Mouse (Mus musculus) intestine, embryonic 16.5 days (tissue): ENCODE data around the gene Mcf2l. TPM values are rescaled to one million over a fixed set of nuclear protein-coding genes. Genes with fewer than 3 reads are reported as not detected.

Source experiments
- ATAC-seq: fragments of 200-750 bp; cut with Nextera tagmentation; 2 replicates; pipeline ENCODE4 v1.8.0; 2017; ENCODE audit warnings: moderate TSS enrichment, moderate library complexity
- H3K27ac ChIP-seq: fragments of 300-500 bp; sonication (generic); 2 replicates; pipeline ENCODE4 v1.5.1; 2014; ENCODE audit warnings: mild to moderate bottlenecking, low read length
- H3K27me3 ChIP-seq: fragments of 300-500 bp; sonication (generic); replicated peaks from 2 replicates; pipeline ENCODE4 v1.6.1; 2014; ENCODE audit warnings: low read length, control low read depth, mixed read lengths; ENCODE audit not compliant: control insufficient read depth, insufficient read depth
- H3K36me3 ChIP-seq: fragments of 300-500 bp; sonication (generic); 2 replicates; pipeline ENCODE4 v1.6.1; 2014; ENCODE audit warnings: low read length, control low read depth; ENCODE audit not compliant: control insufficient read depth, insufficient read depth
- H3K4me1 ChIP-seq: fragments of 300-500 bp; sonication (generic); 2 replicates; pipeline ENCODE4 v1.6.1; 2014; ENCODE audit warnings: low read length, control low read depth, mixed read lengths; ENCODE audit not compliant: control insufficient read depth, insufficient read depth
- H3K4me2 ChIP-seq: fragments of 300-500 bp; sonication (generic); 2 replicates; pipeline ENCODE4 v1.6.1; 2014; ENCODE audit warnings: low read depth, low read length, control low read depth
- H3K4me3 ChIP-seq: fragments of 300-500 bp; sonication (generic); 2 replicates; pipeline ENCODE4 v1.5.1; 2014; ENCODE audit warnings: mild to moderate bottlenecking, low read length
- H3K9ac ChIP-seq: fragments of 300-500 bp; sonication (generic); 2 replicates; pipeline ENCODE4 v1.6.1; 2014; ENCODE audit warnings: low read depth, low read length
- H3K9me3 ChIP-seq: fragments of 300-500 bp; sonication (generic); 2 replicates; pipeline ENCODE4 v1.6.1; 2016; ENCODE audit warnings: low read length, control low read depth; ENCODE audit not compliant: control insufficient read depth
- WGBS: fragments of 180-500 bp; shearing (Covaris S2); extraction: QIAGEN DNeasy Blood & Tissue Kit; methylation state at CpG from one replicate; pipeline ENCODE4 v1.1.7; 2014; 5-methylcytosine and 5-hydroxymethylcytosine counted together
- polyA plus RNA-seq: library from polyadenylated mRNA; unstranded; fragments of >200 nt; fragmentation: Nextera tagmentation; extraction: Ambion mirVana; gene quantifications from 2 replicates; pipeline ENCODE4 v1.2.1, GENCODE M21; 2015

Mcf2l gene
- polyA plus RNA-seq, 1 experiment from 2014 or later: 14.1 TPM

DNA sequence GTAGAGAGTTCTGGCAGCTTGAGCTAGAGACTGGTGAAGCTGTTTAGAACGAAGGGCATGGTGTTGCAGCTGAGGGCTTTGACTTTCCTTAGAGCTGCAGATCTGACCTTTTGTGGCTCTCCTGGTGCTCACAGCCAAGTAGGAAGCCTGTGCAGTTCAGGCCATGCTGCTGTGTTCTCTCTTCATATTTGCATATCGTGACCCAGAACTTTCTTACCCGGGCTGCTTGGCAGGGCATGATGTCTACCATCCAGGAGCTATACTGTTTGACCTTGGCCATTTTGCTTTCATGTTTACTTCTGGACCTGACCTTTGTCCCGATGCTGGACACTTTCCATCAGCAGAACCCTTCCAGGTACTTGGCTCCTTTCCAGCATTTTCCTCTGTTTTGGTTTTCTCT lies 44.2 kb downstream of the Mcf2l start:
- no peaks in the 10 kb centered on the region for H3K36me3 ChIP-seq
- H3K4me2 ChIP-seq: no peak overlapping the region
- 0 out of 2 replicates have a peak, but pooled peaks cover 3% of the 10 kb centered on the region for H3K4me1 ChIP-seq
- H3K9me3 ChIP-seq: no peaks in the 10 kb centered on the region
- 71% methylated on average over 4 of the region's 4 CpGs for WGBS
- H3K9ac ChIP-seq: no peak overlapping the region
- no peak overlapping the region for H3K27ac ChIP-seq
- H3K4me3 ChIP-seq: no peak overlapping the region
- no peaks in the 10 kb centered on the region for H3K27me3 ChIP-seq
- ATAC-seq: no peak

DNA sequence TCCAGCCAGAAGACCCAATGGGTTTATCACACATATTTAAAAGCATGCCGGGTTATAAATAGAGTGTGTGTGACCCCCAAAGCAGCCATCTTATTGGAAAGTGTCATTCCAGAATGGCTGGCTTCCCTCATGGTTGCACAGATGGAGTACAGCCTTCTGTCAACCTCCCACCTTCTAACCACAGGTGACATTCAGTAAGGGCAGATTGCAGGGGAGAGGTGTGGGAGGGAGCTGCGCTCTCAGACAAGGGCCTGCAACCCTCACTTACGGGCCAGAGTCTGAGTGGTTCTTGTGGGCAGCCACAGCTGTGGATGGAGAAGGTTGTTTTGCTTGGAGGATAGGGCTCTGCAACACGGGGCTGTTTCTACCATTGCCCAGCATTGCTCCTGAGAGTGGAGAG lies 47.0 kb downstream of the Mcf2l start:
- Histone ChIP-seq H3K9ac (no peak overlapping the region), H3K36me3 (no peaks in the 10 kb centered on the region), H3K27ac (no peak overlapping the region), H3K4me1 (peaks cover 4% of the 10 kb centered on the region; the same call in 1 of the 2 replicates), H3K4me3 (no peak overlapping the region), H3K4me2 (no peak overlapping the region), H3K27me3 (no peaks in the 10 kb centered on the region), H3K9me3 (no peaks in the 10 kb centered on the region)
- no peak for ATAC-seq
- 82% methylated on average over 4 of the region's 4 CpGs for WGBS

DNA sequence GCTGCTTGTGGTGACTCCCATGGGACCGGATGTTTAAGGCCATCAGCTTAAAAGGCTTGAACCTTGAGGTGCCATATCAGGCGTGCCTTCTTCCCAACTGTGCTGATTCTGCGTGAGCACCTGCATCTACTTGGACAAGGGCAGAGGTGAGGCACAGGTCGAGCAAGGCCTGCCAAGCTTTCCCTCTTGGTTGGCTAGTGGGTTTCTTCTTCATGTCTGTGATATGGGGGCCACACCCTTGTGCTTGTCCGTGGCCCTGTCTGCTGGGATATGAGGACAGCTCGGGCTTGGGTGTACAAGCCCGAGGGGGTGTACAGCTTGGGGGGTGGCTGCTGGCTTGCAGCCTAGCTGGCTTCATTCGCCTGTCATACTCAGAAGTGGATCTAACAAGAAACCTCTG lies 51.4 kb downstream of the Mcf2l start:
- peaks cover 22% of the 10 kb centered on the region for H3K4me1 ChIP-seq
- no peaks in the 10 kb centered on the region for H3K36me3 ChIP-seq
- no peak for ATAC-seq
- 83% methylated on average over 8 of the region's 8 CpGs for WGBS
- H3K4me2 ChIP-seq: no peak overlapping the region
- H3K4me3 ChIP-seq: no peak overlapping the region
- H3K9ac ChIP-seq: no peak overlapping the region
- H3K27me3 ChIP-seq: no peaks in the 10 kb centered on the region
- H3K27ac ChIP-seq: peak overlapping the region; percentile 2; the same call in 1 of the 2 replicates
- no peaks in the 10 kb centered on the region for H3K9me3 ChIP-seq

DNA sequence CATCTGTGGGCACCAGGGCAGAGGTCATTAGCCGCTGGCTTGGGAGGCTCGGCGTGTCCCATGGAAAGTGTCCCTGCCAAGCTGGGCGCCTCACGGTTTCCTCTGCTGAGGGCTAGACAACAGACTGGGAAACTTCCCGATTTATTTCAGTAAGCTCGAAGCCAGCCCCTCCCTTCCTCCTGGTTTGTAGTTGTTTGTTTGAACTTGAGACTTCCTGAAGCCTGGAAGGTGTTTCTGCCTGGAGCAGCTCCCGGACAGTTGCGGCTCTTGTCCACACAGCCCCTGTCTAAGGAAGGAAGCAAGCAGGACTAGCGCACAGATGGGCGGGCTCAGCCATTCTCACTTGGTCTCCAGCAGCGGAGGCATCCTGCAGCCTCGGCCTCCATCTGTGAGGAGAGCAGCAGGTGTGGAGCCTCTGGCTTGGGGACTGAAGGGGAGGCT lies 52.4 kb downstream of the Mcf2l start:
- Histone ChIP-seq H3K36me3 (no peaks in the 10 kb centered on the region), H3K9ac (peak overlapping the region; percentile 20; the same call in 1 of the 2 replicates), H3K4me3 (no peak overlapping the region), H3K27ac (peak overlapping the region; percentile 40), H3K4me2 (no peak overlapping the region), H3K4me1 (peaks cover 29% of the 10 kb centered on the region), H3K9me3 (no peaks in the 10 kb centered on the region), H3K27me3 (no peaks in the 10 kb centered on the region)
- WGBS: 32% methylated on average over 13 of the region's 13 CpGs
- ATAC-seq: peak; percentile 45

DNA sequence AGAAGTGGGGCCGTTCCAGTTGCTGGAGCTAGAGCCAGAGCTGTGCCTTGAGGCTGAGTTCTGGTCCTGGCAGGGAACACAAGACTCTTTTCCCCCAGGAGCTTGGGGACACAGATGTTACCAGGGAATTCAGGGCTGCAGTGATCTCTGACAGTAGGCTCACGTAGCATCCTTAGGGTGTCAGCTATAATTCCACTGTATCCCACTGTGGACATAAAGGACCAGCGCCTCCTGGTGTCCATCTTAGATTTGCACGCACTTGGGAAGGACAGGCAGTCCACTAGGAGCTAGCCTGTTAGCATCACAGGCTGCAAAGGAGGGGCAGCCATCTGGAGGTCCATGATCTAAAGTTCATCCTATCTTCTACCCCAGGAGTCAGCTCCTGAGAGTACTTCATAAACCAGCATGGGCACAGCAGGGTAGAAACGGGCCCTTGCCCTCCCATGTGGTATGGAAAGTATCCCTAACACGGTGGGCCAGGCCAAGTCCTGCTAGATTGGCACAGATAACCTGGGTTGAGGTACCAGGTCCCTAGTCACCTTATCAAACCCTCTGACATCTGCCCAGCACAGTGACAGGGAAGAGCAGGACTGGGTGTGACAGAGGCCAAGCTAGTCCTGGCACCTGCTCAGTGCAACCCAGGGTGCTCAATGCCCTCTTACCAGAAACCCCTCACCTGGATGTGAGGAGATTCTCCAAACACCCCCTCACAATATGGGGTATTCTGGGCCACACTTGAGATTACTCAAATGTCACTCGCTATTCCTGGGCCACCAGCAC lies 53.8 kb downstream of the Mcf2l start:
- Histone ChIP-seq H3K4me2 (peak overlapping the region; percentile 6; the same call in 1 of the 2 replicates), H3K4me3 (no peak overlapping the region; the same call in 1 of the 2 replicates), H3K9ac (peak overlapping the region; percentile 34; the same call in 1 of the 2 replicates), H3K36me3 (no peaks in the 10 kb centered on the region), H3K27ac (no peak overlapping the region), H3K27me3 (no peaks in the 10 kb centered on the region), H3K4me1 (peaks cover 33% of the 10 kb centered on the region), H3K9me3 (no peaks in the 10 kb centered on the region)
- WGBS: 58% methylated on average over 7 of the region's 7 CpGs
- no peak for ATAC-seq

DNA sequence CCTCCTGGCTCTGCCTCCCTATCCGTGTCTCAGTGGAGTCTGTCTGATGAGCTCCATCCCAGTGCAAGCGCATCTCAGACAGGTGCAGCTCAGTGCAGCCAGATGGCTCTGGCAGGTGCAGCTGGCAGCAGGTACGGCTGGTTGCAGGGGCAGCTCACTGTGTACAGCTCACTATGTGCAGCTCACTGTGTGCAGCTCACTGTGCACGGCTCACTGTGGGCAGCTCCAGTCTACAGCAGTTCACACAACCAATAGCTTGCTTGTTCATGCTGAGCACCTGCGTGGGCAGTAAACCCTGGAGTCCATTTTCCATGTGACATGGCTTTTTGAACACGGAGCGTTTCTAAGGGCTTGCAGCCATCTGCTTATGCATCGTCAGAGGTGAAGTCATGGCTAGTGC lies 54.4 kb downstream of the Mcf2l start:
- WGBS: 81% methylated on average over 8 of the region's 8 CpGs
- Histone ChIP-seq H3K4me1 (peaks cover 33% of the 10 kb centered on the region), H3K27me3 (no peaks in the 10 kb centered on the region), H3K27ac (no peak overlapping the region), H3K9ac (no peak overlapping the region), H3K9me3 (no peaks in the 10 kb centered on the region), H3K36me3 (no peaks in the 10 kb centered on the region), H3K4me2 (peak overlapping the region; percentile 22; the same call in 1 of the 2 replicates), H3K4me3 (no peak overlapping the region; the same call in 1 of the 2 replicates)
- ATAC-seq: no peak

DNA sequence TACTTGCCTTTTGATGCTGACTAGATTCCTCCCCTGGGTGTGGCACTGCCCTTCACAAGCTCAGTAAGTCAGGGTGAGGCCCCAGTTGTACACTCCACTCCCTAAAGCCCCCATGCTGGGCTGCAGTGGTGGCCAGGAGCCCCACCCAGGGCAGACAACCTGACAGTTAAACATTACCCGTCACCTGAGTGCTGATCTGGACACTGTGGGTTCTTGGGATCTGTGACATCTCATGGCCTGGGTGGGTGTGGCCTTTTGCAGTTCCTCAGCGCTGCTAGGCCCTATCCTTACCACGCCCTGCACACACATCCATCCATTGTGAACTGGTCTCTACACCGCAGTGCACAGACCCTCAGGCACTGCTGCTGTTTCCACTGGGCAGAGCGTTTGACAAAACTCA lies 55.3 kb downstream of the Mcf2l start:
- H3K27me3 ChIP-seq: no peaks in the 10 kb centered on the region
- 0 out of 2 replicates have a peak overlapping the region, but pooled peaks have one; percentile 8 for H3K27ac ChIP-seq
- ATAC-seq: peak; percentile 49

DNA sequence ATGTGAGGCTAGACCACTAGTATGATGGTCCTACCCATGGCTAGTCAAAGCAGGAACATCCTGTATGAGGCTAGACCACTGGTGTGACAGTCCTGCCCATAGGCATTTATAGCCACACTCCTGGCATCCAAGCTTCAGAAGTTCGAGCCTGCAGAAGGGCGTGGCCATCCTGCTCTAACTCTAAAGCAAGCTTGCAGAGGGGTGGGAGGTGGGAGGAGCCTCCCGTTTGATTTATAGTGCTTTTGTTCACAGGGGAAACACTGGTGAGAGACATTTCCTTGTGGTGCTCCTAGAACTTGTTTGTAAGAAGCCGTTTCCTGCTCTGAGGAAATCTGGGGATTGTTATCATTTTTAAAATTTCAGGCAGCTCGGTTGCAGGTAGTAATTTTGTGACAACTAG lies 56.7 kb downstream of the Mcf2l start:
- H3K4me2 ChIP-seq: peak overlapping the region; percentile 43
- no peaks in the 10 kb centered on the region for H3K9me3 ChIP-seq
- 9% methylated on average over 5 of the region's 5 CpGs for WGBS

More for the DNA sequence above, 55.3 kb downstream of the Mcf2l start:
- Histone ChIP-seq H3K4me2 (no peak overlapping the region), H3K36me3 (no peaks in the 10 kb centered on the region), H3K4me1 (peaks cover 38% of the 10 kb centered on the region), H3K9me3 (no peaks in the 10 kb centered on the region), H3K9ac (no peak overlapping the region), H3K4me3 (no peak overlapping the region)
- WGBS: 55% methylated on average over 5 of the region's 5 CpGs

DNA sequence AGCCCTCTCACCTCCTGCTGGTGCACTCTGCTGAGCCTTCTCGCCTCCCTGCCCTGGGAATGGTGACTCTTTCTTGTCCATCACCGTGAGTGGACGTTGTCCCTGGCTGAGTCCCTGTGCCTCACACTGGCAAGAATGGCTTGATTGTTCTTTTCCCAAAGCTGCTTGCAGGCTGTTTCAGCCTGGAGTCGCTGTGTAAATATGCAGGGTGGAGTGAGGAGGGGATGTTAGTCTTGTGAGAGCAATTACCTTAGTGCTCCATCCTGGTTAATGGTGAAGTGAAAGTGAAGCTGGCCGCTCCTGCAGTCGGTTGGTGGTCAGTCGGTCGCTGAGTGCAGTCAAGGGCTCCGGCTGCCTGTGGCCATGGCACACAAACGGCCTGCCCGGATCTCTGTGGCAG lies 57.8 kb downstream of the Mcf2l start:
- peak overlapping the region; percentile 74 for H3K27ac ChIP-seq
- peak overlapping the region; percentile 24 for H3K4me3 ChIP-seq
- peaks cover 40% of the 10 kb centered on the region for H3K4me1 ChIP-seq
- no peaks in the 10 kb centered on the region for H3K36me3 ChIP-seq
- H3K9ac ChIP-seq: peak overlapping the region; percentile 40; the same call in 1 of the 2 replicates
- H3K9me3 ChIP-seq: no peaks in the 10 kb centered on the region
- peak; percentile 37; the same call in 1 of the 2 replicates for ATAC-seq
- no peaks in the 10 kb centered on the region for H3K27me3 ChIP-seq
- peak overlapping the region; percentile 43 for H3K4me2 ChIP-seq
- WGBS: 44% methylated on average over 11 of the region's 11 CpGs

More for the DNA sequence above, 56.7 kb downstream of the Mcf2l start:
- no peak for ATAC-seq
- H3K4me1 ChIP-seq: peaks cover 47% of the 10 kb centered on the region
- peak overlapping the region; percentile 27; the same call in 1 of the 2 replicates for H3K9ac ChIP-seq
- H3K4me3 ChIP-seq: no peak overlapping the region
- no peaks in the 10 kb centered on the region for H3K36me3 ChIP-seq
- H3K27me3 ChIP-seq: no peaks in the 10 kb centered on the region
- peak overlapping the region; percentile 74 for H3K27ac ChIP-seq
